Mouse (Mus musculus) lung, postnatal 0 days (tissue): ENCODE results near the gene Akap6.

Experiments used
- CTCF ChIP-seq: IDR thresholded peaks from 2 replicates; pipeline ENCODE4 v1.5.1; 2016; ENCODE audit warnings: antibody characterized with exemption, mild to moderate bottlenecking
- EP300 ChIP-seq: IDR thresholded peaks from 2 replicates; pipeline ENCODE4 v1.6.1; 2016; ENCODE audit warnings: antibody characterized with exemption, mild to moderate bottlenecking, control low read depth

DNA sequence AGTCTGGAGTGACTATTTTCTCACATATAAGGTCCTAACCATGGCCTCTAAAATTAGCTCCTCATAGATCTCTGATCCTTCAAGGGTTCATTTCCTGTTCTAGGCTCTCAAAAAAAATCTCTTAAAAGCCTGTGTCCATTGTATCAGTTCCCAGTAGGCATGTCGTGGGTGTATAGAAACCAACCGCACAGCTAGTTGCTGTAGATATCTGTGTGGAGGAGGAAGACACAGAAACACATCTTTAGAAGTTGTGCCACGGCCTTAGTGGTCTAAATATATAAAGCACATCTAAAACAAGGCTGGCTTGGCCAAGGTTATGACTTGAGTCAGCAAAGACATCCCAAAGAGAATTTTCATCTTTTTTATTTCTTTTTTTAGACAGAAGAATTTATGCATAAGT lies 172.4 kb downstream of the Akap6 start:
- TF ChIP-seq EP300 (no peak), CTCF (no peak)
